Mouse (Mus musculus): ENCODE measurements at regions not wholly inside any gene's neighbourhood (a gene's known extent, or its start where the extent isn't known, plus 50 kb on each side); places are given as distances from the start of the nearest gene placed in this dataset.

DNA sequence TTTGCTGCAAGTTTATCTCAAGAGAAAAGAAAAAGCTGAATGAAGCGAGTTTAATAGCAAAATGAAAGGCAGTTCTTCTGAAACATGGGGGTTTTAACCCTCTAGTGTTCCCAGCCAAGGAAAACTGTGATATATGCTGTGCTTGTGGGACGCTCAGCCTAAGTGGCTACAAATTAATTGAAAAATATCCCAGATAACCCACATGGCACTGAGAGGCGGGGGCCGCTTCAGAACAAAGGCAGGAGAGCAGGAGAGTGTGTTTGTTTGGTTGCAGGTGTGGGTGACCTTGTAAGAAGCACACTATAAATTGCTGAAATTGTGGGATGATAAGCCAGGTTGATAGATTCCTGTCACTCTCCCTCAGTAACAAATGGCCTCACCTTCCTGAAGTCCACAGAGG, 154.7 kb upstream of the Mpped2 start:
- no peak for DNase-seq (ENCODE audit: low read depth, low spot score)

DNA sequence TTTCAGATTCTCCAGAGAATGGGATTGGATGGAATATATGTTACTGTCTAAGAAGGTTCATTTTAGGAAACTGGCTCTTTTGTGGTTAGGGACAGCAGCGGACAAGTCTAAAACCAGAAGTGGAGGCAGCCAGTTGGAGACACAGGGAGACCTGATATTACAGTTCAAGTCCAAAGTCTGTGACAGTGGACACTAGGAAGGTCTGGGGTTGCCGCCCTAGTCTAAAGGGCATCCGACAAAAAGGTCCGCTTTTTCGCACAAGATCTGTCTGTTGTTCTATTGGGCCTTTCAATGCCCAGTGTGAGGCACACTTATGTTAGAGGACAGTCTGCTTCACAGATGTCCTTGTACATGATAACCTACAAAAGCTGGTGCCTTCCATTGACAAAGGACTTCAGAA, 152.9 kb upstream of the Mpped2 start:
- no peak for DNase-seq (ENCODE audit: low read depth, low spot score)

DNA sequence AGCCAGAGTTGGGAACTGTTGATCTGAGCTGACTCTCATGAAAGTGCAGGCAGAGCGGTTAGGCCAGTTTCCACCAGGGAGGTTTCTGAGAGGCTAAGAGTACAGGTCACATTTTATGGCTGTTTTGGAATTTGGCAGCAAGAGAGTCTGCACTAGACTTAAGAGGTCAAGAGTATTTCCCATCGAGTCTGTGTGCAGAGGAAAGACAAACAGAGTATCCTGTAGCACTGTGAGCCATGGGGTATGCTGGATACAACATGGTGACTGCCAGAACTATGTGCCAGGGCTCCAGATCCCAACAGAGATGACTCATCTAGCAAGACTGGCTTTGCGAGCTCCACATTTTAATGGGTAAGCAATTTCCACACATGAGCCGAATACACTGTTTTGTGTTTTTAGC, 146.0 kb upstream of the Mpped2 start:
- DNase-seq (ENCODE audit: low read depth, low spot score): peak; percentile 34

DNA sequence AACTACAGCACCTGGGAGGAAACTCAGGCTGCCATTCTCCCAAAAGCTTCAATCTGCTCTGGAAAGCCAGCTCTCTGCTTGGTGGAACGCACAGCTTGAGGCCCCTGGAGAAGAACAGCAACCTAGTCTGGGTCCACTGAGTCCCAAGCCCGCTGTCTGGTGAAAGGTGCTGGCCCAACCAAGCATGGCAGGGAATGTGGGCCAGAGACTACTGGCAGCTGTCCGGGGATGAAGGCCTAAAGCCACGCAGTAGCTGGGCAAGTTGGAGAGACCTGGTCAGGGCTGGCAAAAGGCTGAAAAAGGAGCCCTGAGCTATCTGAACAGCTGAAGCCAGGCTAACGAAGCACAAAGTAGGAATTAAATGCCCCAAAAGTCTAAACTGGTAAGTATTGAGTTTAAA, 139.4 kb upstream of the Mpped2 start:
- no peak for DNase-seq (ENCODE audit: low read depth, low spot score)

DNA sequence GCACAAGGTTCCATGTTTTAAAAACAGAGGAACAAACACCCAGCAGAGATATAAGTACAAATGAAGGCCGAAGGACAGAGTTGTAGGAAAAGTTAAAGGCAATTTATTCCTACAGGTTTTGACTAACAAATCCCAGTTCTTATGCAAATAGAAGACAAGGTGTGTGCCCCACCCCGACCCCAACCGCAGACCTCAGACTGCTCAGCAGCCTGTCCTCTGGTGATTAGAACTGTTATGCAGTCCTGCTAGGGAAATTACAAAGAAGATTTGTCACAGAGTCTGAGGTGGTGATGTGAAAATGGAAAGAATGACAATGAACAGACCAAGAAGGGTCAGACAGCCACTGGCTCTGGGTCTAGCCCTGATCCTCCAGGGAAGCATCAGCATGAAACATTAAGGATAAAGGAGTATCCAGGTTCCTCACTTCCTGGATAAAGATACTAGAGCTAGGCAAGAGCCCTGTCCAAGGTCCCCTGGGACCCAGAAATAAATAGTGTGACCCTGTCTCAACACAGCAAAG, 131.4 kb upstream of the Mpped2 start:
- DNase-seq (ENCODE audit: low read depth, low spot score): no peak

DNA sequence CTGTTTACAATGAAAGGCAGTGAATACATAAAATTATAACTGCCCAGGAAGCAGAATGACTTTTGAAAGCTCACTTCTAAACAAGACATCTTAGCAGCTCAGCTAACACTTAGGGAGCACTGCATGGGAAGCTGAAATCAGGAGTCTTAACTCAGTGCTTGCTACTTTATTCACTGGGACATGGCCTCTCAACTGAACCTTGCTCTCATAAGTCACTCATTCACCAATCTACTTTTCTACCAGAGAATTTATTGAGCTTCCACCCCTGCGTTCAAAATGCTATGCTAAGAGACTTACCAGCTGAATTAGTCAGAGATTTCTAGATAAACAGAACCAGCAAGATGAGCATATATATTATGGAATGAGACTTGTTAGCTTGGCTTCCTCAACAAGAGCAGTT, 122.8 kb upstream of the Mpped2 start:
- no peak for DNase-seq (ENCODE audit: low read depth, low spot score)

DNA sequence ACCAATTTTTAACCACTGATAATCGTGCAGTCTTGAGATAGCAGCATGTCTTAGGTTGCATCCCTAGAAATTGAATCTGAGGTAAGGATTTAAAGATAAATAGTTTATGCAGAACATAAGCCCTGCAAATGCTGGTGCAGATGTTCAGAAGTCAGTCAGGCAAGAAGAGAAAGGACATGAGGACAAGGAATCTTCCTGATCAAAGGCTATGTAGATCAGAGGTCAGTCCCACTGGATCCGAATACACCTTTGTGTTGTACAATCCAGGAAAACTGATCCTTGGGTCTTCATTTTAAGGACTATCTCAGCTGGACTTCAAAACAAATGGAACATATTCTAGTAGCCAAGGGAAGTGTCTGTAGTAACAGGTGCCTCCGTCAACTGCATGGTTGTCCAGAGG, 121.7 kb upstream of the Mpped2 start:
- no peak for DNase-seq (ENCODE audit: low read depth, low spot score)

DNA sequence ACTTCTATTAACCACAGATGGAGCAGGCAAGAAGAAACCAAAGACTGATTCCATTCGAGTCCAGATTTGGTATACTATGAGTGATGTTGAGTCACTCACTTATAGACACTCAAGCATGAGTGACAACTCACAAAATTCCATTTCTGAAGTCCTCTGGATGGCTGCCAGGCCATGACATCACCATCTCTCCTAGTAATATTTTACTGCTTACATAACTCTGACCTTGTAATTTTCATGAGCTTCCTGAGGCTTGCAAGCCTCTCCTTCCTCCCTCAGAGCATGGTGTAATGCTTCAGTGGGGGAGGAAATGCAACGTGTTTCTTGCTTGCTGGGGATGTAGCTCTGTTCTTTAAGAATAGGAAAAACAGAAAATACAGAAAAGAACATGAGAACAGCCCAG, 121.2 kb upstream of the Mpped2 start:
- DNase-seq (ENCODE audit: low read depth, low spot score): no peak

DNA sequence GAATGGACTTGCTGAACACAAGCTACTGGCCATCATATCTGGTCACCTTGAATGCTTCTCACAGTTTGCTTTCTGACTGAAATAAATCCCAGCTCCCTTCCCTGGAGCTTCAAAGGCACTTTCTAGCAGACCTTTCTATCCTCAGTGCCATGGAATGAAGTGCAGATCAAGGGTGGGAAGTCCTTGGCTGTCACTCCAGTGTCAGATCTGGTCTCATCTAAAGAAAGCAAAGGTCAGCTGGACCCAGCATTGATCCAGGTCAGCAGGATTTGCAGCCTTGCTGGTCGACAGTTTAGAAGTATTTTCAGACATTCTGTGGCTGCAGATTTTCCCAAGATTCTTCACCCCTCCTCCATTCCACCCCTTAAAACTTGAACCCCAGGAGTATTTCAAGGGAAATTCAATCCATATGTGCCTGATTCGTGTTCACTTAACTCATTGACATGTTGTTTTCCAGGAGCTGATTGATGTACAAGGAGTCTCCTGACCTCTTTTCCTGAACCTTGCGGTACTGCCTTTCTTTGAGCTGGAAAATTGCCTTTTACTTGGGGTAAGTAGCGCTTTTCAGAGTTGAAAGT, 116.2 kb upstream of the Mpped2 start:
- DNase-seq (ENCODE audit: low read depth, low spot score): no peak

DNA sequence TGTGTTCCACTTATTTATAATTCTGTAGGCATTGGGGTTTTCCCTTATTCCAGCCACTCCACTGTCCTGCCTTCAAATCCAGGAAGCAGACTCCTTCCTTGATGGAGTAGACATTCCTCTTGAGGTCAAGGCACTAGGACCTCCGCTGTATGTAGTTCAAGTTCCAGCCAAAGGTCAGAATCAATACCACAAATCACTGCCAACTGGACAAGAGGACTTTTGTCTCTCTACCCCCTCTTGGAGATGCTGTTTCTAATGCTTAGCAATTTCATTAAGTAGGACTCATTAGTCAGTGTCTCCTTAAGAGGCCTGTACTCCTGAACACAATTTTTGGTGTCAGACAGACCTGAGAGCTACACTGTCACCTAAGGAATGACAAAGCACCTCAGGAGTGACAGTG, 115.0 kb upstream of the Mpped2 start:
- DNase-seq (ENCODE audit: low read depth, low spot score): no peak

DNA sequence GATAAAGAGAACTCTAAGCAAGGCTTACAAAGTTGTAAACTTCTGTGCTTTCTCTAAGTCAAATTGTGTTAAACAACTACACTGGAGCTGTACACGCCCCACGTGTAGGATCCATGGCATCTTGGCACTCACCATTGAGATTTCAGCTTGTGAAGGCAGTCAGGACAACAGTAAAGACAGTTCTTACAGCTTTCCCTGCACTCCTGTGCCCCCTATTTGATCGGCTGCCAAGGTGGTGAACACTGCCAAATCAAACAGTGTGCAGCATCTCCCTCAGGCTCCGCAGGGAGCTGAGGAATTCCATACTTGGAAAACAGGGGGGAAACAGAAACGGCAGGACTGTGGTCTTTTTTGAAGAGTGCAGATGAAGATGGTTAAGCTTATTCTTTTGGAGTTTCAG, 112.4 kb upstream of the Mpped2 start:
- no peak for DNase-seq (ENCODE audit: low read depth, low spot score)

DNA sequence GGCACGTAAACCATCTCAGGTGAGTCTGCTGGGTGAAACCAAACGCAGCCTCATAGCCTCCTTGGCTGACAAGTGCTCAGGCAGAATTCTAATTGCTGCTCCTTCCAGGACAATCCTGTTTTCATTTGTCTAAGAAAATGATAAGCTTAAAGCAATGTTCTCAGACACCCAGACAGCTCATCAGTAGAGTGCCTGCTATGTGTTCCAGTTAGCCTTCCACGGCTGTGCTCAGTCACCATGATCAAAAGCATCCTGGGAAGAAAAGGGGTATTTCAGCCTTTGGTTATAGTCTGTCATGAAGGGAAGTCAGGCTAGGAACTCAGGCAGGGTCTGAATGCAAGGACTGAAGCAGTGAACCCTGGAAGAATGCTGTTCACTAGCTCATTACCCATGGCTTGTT, 71.8 kb upstream of the Mpped2 start:
- DNase-seq (ENCODE audit: low read depth, low spot score): no peak

DNA sequence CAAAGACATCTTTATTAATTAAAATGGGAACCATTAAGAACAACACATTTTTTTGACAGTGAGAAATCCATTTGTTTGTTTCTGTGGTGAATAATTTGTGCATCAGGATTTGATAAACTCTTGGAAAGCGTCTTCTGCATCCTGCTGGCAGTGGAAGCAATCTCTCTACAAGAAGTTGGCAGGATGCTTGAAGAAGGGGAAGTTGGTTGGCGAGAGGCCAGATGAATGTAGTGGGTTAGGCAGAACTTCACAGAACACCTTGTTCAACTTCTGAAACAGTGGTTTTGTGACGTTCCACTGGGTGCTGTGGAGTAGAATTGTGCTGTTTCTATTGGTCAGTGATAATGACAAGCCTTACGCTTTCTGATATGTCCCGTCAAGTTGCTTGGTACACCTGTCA, 70.7 kb upstream of the Mpped2 start:
- DNase-seq (ENCODE audit: low read depth, low spot score): no peak

DNA sequence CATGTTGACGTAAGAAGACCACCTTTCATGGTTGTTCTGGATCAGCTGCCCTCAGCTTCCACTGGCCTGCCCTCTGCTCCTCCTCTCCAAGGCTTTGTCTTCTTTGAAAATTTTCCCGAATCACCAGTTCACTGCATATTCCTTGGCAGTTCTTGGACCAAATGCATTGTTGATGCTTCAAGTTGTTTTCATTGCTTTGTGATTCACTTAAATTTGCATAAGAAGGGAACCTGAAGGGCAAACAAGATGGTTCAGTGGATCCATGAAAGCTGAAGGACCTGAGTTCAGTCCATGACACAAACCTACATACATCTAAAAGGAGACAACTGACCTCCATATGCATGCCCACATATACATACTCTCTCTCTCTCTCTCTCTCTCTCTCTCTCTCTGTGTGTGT, 69.4 kb upstream of the Mpped2 start:
- no peak for DNase-seq (ENCODE audit: low read depth, low spot score)

DNA sequence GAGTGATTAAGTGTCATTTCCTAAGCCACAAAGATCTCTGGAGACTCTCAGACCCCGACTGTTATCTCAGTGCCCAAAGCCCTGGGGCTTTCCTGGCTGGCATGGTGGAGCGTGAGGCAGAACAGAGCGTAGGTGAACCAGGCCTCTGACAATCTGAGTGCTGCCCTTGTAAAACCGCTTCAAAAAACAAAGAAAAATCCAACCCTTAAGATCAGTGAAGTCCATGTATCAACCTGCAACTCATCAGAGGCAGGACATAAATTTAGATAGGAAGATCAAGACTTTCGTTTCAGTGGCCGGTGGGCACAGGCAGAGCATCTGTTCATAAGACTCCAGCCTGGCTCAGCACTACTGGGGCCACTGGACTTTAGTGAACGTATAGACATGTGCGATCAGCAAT, 61.1 kb upstream of the Mpped2 start:
- no peak for DNase-seq (ENCODE audit: low read depth, low spot score)

Data from skeletal muscle tissue, adult 2 months (tissue).